Mouse (Mus musculus): ENCODE results near the gene Med29. TPM values are rescaled to one million over a fixed set of nuclear protein-coding genes. Genes with fewer than 3 reads are reported as not detected.

Gene Med29
- polyA plus RNA-seq, 1 experiment, result 58.0 TPM

- H3K27me3 ChIP-seq (ENCODE audit: control insufficient read depth, insufficient read depth, low read length), result no peaks in the 10 kb centered on the region
- TF ChIP-seq CTCF (IDR thresholded peaks at IDR 0.05; ENCODE audit: extremely low read depth, insufficient read length, insufficient replicate concordance, low read depth, low read length) (no peak), POLR2A (IDR thresholded peaks at IDR 0.05; ENCODE audit: low read depth, low read length) (no peak; the same call in 1 of the 2 replicates)
- peaks cover 9% of the 10 kb centered on the region; the same call in 1 of the 2 replicates for H3K36me3 ChIP-seq (ENCODE audit: control insufficient read depth, insufficient read depth, low read length)
- H3K4me1 ChIP-seq (ENCODE audit: control insufficient read depth, insufficient read depth, insufficient read length, low read length), result peaks cover 3% of the 10 kb centered on the region
- H3K27ac ChIP-seq (ENCODE audit: insufficient read depth, low read depth, low read length), result peak overlapping the region; percentile 81
- peak overlapping the region; percentile 80 for H3K4me3 ChIP-seq (ENCODE audit: low read depth, low read length)
- 2% methylated on average over 41 of the region's 43 CpGs for WGBS
These were observed 21.0 kb downstream of the Med29 start for GRCm38 (mm10) chr7:28371514-28371989.

- WGBS, result 5% methylated on average over 11 of the region's 11 CpGs
- peak overlapping the region; percentile 62 for H3K27ac ChIP-seq (ENCODE audit: insufficient read depth, low read depth, low read length)
These were observed 21.5 kb downstream of the Med29 start for GRCm38 (mm10) chr7:28370977-28371513.

GRCm38 (mm10) chr7:28370051-28370450 lies 22.5 kb downstream of the Med29 start:
- Histone ChIP-seq H3K27ac (ENCODE audit: insufficient read depth, low read depth, low read length) (no peak overlapping the region), H3K36me3 (ENCODE audit: control insufficient read depth, insufficient read depth, low read length) (peaks cover 9% of the 10 kb centered on the region; the same call in 1 of the 2 replicates), H3K4me1 (ENCODE audit: control insufficient read depth, insufficient read depth, insufficient read length, low read length) (peaks cover 3% of the 10 kb centered on the region), H3K4me3 (ENCODE audit: low read depth, low read length) (no peak overlapping the region), H3K27me3 (ENCODE audit: control insufficient read depth, insufficient read depth, low read length) (no peaks in the 10 kb centered on the region)
- 93% methylated on average over 14 of the region's 14 CpGs for WGBS
- TF ChIP-seq CTCF (IDR thresholded peaks at IDR 0.05; ENCODE audit: extremely low read depth, insufficient read length, insufficient replicate concordance, low read depth, low read length) (no peak), POLR2A (IDR thresholded peaks at IDR 0.05; ENCODE audit: low read depth, low read length) (no peak)

More at GRCm38 (mm10) chr7:28370977-28371513, 21.5 kb downstream of the Med29 start:
- Histone ChIP-seq H3K4me1 (ENCODE audit: control insufficient read depth, insufficient read depth, insufficient read length, low read length) (peaks cover 3% of the 10 kb centered on the region), H3K27me3 (ENCODE audit: control insufficient read depth, insufficient read depth, low read length) (no peaks in the 10 kb centered on the region), H3K36me3 (ENCODE audit: control insufficient read depth, insufficient read depth, low read length) (peaks cover 9% of the 10 kb centered on the region; the same call in 1 of the 2 replicates), H3K4me3 (ENCODE audit: low read depth, low read length) (peak overlapping the region; percentile 80)
- TF ChIP-seq POLR2A (IDR thresholded peaks at IDR 0.05; ENCODE audit: low read depth, low read length) (no peak), CTCF (IDR thresholded peaks at IDR 0.05; ENCODE audit: extremely low read depth, insufficient read length, insufficient replicate concordance, low read depth, low read length) (no peak)

- WGBS, result 93% methylated on average over 16 of the region's 16 CpGs
- Histone ChIP-seq H3K27ac (ENCODE audit: insufficient read depth, low read depth, low read length) (no peak overlapping the region), H3K4me1 (ENCODE audit: control insufficient read depth, insufficient read depth, insufficient read length, low read length) (no peaks in the 10 kb centered on the region; the same call in none of the 2 replicates), H3K27me3 (ENCODE audit: control insufficient read depth, insufficient read depth, low read length) (no peaks in the 10 kb centered on the region), H3K4me3 (ENCODE audit: low read depth, low read length) (no peak overlapping the region), H3K36me3 (ENCODE audit: control insufficient read depth, insufficient read depth, low read length) (peaks cover 15% of the 10 kb centered on the region)
- no peak for TF ChIP-seq CTCF (IDR thresholded peaks at IDR 0.05; ENCODE audit: extremely low read depth, insufficient read length, insufficient replicate concordance, low read depth, low read length)
These were observed 24.1 kb downstream of the Med29 start for GRCm38 (mm10) chr7:28368276-28368920.

- Histone ChIP-seq H3K4me3 (ENCODE audit: low read depth, low read length) (no peak overlapping the region), H3K36me3 (ENCODE audit: control insufficient read depth, insufficient read depth, low read length) (peaks cover 15% of the 10 kb centered on the region), H3K27ac (ENCODE audit: insufficient read depth, low read depth, low read length) (no peak overlapping the region), H3K27me3 (ENCODE audit: control insufficient read depth, insufficient read depth, low read length) (no peaks in the 10 kb centered on the region), H3K4me1 (ENCODE audit: control insufficient read depth, insufficient read depth, insufficient read length, low read length) (no peaks in the 10 kb centered on the region; the same call in none of the 2 replicates)
- TF ChIP-seq CTCF (IDR thresholded peaks at IDR 0.05; ENCODE audit: extremely low read depth, insufficient read length, insufficient replicate concordance, low read depth, low read length), result no peak
- TF ChIP-seq POLR2A (IDR thresholded peaks at IDR 0.05; ENCODE audit: low read depth, low read length), result no peak
- 93% methylated on average over 16 of the region's 16 CpGs for WGBS
These were observed 24.7 kb downstream of the Med29 start for GRCm38 (mm10) chr7:28367663-28368275.

GRCm38 (mm10) chr7:28362441-28363060 lies 30.0 kb downstream of the Med29 start:
- H3K36me3 ChIP-seq (ENCODE audit: control insufficient read depth, insufficient read depth, low read length), result peaks cover 18% of the 10 kb centered on the region
- WGBS, result 86% methylated on average over 16 of the region's 16 CpGs
- H3K4me3 ChIP-seq (ENCODE audit: low read depth, low read length), result no peak overlapping the region
- H3K4me1 ChIP-seq (ENCODE audit: control insufficient read depth, insufficient read depth, insufficient read length, low read length), result peaks cover 12% of the 10 kb centered on the region; the same call in 1 of the 2 replicates
- H3K27ac ChIP-seq (ENCODE audit: insufficient read depth, low read depth, low read length), result no peak overlapping the region
- TF ChIP-seq CTCF (IDR thresholded peaks at IDR 0.05; ENCODE audit: extremely low read depth, insufficient read length, insufficient replicate concordance, low read depth, low read length) (no peak), POLR2A (IDR thresholded peaks at IDR 0.05; ENCODE audit: low read depth, low read length) (no peak)
- no peaks in the 10 kb centered on the region for H3K27me3 ChIP-seq (ENCODE audit: control insufficient read depth, insufficient read depth, low read length)

Data from small intestine, adult 2 months (tissue).